Mouse (Mus musculus) gastrocnemius, postnatal 25 days (tissue): ENCODE measurements at regions not wholly inside any gene's neighbourhood (a gene's known extent, or its start where the extent isn't known, plus 50 kb on each side); places are given as distances from the start of the nearest gene placed in this dataset.

Source experiments
- DNase-seq: peaks from one replicate; pipeline ENCODE4 v3.0.0; 2022

- peak; percentile 48 for DNase-seq
Observed at GRCm38 (mm10) chr12:95576772-95577171, 115.3 kb upstream of the Flrt2 start.

GRCm38 (mm10) chr12:95589011-95589410, 103.0 kb upstream of the Flrt2 start:
- DNase-seq = no peak

GRCm38 (mm10) chr12:95619281-95619680, 72.7 kb upstream of the Flrt2 start:
- no peak for DNase-seq

GRCm38 (mm10) chr12:95631029-95631428, 61.0 kb upstream of the Flrt2 start:
- peak; percentile 65 for DNase-seq

GRCm38 (mm10) chr12:95636647-95637046, 55.4 kb upstream of the Flrt2 start:
- DNase-seq = no peak

GRCm38 (mm10) chr12:95639892-95640291, 52.1 kb upstream of the Flrt2 start:
- DNase-seq = no peak

GRCm38 (mm10) chr12:95641628-95642027, 50.4 kb upstream of the Flrt2 start:
- no peak for DNase-seq
